Mouse (Mus musculus) bone marrow, adult 2 months (tissue): ENCODE measurements at regions not wholly inside any gene's neighbourhood (a gene's known extent, or its start where the extent isn't known, plus 50 kb on each side); places are given as distances from the start of the nearest gene placed in this dataset.

Experiments used
- CTCF ChIP-seq: fragments of 200-500 bp; IDR thresholded peaks from 2 replicates; pipeline ENCODE4 v1.5.1; 2011; ENCODE audit warnings: low read length, control low read depth; ENCODE audit not compliant: control insufficient read depth, insufficient read depth
- POLR2A ChIP-seq: fragments of 200-500 bp; IDR thresholded peaks from 2 replicates; pipeline ENCODE4 v1.6.1; 2011; ENCODE audit warnings: low read depth, mild to moderate bottlenecking, control low read depth, low read length, borderline replicate concordance; ENCODE audit not compliant: control insufficient read depth

DNA sequence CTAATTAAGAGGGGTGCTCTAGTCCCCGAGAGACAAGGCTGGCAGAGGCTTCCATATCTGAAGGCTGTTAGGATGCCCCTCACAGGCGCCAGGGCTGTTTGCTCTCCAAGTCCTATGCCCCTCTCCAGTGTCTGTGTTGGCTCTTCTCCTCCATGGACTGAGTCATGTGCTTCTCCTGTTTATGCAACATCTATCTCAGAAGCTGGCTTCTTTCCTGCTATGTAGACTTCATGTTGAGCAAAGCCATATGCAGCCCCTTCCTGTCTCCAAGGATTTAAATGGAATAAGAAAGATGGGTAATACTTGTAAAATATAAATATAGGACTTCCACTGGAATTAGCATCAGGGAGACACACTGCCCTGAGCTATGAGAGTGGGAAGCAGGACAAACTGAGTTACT is 278.3 kb downstream of the Cdh26 start:
- TF ChIP-seq POLR2A (no peak), CTCF (no peak)
